Mouse (Mus musculus) right cerebral cortex, postnatal 10 days (tissue): Measurements from ENCODE around the gene Tkfc.
A peak's percentile ranks its signal among the peaks of the same experiment; 100 is the strongest.

ENCODE experiments used
- DNase-seq, 2 experiments: peaks; one replicate each; pipeline ENCODE4 v3.0.0; 2021; ENCODE audit warnings: low spot score in 2 of 2

The Tkfc gene

DNA sequence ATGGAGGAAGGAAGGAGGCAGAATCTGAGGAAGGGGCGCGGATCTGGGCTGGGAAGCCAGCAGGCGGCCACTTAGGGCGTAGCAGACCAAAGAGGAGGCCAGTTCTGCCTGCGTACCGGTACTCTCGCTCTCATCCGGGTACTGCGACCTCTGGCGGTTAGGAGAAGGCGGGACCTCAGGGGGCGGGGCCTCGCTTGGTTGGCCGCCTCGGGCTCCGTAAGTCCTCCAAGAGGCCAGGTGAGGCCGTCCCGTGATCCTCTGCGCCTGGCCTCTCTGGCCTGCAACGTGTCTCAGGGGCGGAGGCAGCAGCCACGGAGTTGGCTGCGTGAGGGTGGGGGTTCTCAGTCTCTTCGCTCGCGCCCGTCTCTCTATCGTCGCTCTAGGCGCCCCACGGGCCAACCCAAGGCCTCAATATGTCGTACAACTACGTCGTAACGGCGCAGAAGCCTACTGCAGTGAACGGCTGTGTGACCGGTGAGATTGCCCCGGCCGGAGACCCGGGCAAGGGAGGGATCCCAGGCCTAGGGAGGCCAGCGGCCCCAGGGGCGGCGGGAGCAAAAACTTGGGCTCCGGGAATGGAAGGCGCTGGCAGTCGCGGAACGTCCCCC lies at the start of gene Tkfc, which contains the start of gene Ddb1:
Tkfc (minus strand) TSS at position 362 of the 608 bp plus-strand sequence.
Ddb1 (plus strand) TSS at position 35 of the 608 bp plus-strand sequence.
- DNase-seq = peak; percentile 99

DNA sequence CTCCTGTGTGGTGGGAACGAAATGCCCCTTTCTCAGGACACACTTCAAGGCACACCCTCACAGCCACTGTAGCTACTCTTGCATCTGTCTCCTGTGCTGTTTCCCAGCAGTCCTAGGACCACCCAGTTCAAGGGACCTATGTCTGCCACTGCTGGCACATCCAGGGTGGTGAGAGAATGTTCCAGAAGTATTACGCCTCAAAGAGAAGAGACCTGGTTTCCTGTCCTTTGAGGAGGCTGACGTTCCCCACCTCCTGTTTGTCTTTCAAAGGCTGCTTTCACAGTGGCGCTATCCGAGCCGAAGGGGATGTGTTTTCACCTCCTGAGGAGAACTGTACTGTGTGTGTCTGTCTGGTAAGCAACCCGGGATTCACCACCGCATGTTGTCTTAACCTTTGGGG lies 42.7 kb upstream of the Tkfc start:
- DNase-seq = no peak

DNA sequence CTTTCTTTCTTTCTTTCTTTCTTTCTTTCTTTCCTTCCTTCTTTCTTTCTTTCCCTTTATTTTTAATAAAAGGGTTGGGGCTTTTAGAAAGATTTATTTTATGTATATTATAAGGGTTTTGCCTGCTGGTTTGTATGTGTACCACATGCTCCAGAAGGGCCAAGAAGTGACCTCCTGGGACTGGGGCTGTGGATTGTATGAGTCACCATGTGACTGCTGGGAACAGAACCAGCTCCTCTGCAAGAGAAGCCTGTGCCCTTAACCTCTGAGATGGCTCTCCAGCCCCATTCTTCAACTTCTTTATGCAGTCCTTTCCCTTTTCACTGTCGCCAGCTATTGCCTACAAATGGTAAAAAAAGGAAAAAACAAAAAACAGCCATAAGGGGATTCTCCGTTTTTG lies 40.2 kb upstream of the Tkfc start:
- no peak for DNase-seq

DNA sequence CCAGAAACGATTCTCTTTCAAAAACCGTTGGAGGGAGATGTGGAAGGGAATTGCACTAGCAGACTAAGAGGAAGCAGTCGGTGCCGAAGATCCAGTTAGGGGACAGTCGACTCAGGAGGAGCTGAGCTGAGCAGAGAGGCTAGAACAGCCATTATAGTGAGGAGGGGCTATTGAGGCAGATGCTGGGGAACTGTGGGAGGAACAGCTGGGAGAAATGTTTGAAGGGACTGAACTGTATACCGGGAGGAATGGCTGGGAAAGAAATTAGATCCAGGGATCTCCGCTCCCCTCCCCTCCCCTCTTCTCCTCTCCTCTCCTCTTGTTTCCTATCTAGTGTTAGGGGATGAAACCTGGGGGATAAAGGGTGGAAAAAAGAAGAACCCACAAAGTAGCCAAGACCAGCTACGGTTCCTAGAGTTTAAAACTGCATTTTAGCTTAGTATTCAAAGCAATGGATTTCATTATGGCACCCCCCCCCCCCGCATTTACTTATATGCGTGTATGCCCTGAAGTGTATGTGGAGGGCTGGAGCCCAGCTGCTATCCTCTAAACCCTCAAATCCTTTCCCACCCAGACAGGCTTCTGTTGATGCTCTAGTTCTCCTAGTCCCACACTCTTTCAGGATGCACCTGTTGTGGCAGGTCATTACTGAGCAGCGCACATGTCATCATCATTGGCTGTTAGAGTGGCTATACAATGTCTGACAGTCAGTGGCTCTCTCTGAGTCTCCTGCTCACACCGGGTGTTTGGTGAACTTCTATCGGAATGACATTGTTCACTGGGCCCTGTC lies 35.3 kb upstream of the Tkfc start:
- DNase-seq = no peak

DNA sequence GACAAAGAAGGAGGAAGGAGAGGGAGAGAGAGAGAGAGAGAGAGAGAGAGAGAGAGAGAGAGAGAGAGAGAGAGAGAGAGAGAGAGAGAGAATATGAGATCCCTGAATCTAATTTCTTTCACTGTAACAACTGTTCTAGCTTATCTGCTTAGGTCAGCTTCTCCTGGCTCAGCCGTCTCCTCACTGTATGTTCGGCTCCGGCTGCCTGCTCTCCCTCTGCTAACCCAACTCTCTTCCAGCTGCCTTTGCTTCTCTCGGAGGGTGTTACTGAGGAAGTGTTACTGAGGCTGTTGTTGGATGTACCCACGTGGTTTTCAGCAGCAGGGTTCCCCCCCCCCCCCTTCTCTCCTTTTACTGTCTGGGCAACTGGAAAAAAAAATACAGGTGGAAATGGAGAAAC lies 34.6 kb upstream of the Tkfc start:
- no peak for DNase-seq

DNA sequence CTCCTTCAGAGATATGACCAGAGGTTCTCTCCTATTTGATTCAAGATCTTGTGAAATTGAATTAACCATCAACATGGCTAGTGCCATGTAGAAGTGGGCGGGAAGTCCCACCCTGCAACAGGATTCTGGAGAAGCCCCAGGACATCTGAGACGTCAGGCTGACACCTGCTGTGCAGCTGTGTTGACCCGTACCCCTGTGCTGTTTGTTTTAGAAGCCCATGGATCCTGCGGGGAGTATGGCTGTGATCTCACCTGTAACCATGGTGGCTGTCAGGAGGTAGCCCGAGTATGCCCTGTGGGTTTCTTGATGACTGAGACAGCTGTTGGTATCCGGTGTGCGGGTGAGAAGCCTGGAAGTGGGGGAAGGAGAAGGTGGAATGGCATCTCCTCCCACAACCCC lies 32.4 kb upstream of the Tkfc start:
- no peak for DNase-seq

DNA sequence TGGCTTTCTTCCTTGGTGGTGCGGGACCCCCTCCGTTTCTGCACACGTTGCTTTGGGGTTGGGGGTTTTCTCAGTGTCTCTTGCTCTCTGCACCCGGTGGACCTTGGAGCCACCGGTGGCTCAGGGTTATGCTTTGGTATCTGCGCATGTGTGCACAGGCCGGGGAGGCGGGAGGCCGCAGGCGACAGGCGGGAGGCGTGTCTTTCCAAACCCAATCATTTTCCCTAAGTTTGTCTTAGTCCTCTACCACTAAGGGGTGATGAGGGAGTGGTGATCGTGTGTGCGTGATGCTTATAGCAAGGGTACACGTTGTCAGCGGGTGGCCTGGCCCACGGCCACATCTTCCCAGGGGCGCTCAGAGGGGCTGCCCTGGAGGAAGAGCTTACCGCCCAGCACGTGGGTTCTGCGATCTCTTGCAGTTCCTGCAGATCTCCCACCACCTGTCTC lies 29.4 kb upstream of the Tkfc start:
- DNase-seq = peak; percentile 73 to 77

DNA sequence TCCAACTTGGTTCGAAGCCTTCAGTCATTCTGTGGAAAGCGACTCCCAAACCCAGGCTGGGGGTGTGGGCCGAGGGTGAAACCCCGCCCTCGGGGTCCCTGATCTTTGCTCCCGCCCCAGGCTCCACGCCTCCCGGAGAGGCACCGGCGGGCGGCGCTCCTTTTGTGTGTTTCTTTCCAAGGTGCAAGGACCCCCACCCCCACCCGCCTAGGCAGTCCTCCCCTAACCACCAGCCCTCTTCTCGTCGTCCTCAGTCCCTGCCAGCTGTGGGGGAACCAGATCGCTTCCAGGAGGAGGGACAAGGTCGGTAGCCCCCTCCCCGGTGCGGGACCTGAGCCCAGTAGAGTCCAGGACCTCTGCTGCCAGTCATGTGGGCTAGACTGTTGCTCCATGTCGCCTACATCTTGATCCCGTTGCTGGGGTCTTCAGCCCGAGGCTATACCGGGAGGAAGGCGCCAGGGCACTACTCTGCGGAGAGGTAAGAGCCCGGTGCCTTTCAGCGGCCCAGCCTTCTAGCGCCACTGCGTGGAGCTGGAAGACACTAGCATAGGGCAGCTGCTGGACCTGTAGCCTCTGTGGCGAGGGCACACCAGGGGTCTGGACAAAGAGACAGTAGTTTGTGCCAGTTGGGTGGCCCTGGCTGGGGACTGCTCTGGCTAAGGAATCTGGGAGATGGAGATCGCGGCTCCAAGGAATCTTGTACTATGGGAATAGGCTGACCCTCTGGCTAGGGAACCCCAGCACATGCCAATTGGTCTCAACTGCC lies 28.8 kb upstream of the Tkfc start, which contains the start of gene Vwce:
Vwce (plus strand) TSS at position 108 of the 766 bp plus-strand sequence.
- DNase-seq = peak; percentile 57 to 58

DNA sequence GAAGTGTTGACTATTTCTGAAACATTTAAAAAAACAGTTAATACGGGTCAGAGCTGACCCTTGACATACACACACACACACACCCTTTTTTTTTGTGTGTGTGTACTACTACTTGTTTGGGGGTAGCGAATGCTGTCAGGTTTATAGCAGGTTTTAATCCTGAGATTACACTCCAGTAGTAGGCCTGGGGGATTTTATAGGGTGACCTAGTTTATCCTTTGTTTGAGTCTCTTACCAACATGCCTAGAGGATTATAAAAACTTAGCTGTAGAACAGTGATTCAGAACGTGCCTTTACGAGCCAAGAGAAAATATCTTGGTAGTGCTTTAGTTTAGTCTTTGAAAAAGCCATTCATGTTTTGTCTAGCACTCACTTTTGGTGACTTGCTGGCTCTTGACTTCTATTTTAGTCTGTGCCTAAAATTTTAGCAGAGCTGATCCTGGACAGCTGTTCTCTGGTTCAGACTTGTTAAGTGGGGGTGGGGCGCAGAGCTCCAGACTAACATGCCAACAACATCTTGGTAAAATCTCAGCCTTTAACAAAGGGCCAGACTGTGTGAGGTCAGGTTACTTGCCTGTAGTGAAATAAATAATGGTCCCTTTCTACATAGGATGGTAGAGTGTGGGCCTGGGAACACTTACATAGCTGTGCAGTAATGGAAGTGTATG lies 3.3 kb upstream of the Tkfc start:
- no peak for DNase-seq

DNA sequence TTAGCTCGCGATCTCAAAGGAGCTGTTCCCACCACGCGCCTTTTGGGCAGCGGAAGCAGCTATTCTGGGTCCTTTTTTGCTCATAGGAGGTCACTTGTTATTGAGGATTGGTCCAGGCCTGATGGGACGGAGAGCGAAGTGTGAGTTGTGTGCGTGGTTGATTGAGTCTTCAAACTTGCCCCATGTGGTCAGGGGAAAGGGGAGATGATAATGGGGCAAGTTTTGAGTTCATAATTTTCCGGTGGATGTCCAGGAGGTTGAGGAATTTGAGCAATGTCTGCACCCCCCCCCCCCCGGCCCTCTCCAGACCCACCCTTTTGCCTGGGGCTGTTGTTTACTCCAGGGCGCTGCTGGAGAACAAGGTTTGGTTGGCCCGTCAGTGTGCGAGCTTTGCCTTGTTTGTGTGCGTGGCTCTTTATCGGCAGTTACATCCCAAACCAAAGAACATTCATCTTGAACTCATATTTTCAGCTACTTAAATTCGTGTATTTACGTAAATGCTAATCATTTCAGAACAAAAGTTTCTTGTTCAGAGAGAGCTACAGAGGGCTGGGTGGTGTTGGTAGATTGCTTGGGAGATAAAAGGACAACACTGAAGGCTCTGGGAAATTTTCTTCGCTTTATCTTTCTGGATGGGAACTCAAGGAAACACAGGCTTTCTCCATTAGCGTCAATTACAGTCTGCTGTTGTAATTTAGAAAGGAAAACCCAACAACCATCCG lies 608 bp upstream of the Tkfc start:
- DNase-seq = no peak

DNA sequence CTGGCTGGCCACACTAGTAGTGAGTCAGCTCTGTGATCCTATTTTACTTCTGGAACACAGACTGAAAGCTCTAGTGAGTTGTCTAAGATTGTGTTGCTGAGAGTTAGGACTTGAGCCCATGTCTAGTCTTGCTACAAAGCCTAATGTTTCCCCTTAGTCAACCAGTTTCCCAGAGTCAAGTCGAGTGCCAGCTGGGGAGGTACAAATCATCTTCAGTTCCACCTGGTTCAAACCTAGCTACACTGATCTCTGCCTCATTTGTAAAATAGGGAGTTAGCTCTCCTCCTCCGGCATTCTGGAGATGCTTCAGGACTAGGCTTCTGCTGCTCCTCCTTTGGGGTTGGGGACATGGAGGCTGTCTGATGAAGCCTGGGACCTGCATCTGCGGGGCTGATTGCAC lies 920 bp downstream of the Tkfc start:
- DNase-seq = no peak

DNA sequence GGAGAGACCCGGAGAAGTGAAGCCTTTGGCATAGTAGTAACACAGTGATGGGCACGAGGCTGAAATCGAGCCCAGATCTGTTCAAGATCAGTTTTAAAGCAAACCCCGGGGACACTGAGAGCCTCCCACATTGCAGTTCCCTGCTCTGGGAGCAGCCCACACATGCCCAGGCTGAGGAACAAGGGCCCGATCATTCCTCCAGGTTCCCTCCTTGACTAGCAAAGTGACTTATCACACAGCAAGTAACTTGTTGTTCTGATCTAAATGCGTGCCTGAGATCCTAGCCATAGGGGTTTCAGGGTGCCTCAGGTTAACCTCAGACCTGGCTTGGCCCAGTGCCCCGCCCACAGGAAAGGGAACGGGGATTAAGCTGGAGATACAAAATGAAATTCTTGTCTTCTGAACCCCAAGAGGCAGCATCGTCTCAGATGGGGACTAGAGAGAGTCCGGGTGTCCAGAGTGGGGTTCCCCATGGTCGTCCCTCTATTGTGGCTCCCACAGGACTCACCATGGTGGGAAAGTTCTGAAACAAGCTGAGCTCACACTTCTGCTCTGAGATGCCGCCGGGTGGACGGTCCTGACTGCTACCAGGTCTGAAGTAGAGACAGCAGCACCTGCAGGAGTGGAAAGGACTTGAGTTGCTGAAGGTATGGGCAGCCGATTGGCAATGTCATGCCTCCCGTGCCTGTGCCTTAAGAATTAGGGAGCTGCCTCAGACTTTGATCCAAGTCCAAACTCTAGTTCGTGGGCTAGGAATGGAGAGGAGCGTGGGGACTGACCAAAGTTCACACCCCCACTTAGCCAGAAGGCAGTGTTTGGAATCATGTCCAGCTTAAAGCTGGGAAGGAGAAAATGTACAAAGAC lies 1.6 kb downstream of the Tkfc start:
- peak; percentile 38 to 52 for DNase-seq

DNA sequence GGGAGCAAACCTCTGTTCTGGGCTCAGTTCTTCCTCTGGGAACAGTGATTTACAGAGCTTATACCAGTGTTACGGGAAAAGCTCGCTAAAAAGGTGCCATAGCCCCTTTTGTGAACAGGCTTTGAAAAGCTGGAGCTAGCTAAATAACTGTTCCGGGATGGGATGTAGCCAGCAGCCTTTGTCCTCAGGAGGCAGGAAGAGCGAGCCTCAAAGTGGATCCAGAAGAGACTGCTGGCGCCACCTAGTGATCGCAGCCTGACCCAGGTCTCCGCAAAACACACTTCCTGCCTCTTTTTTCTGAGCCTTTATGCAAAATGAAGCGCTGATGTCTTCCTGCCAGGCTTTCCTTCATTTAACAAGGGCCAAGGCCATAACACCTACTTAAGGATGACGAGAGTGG lies 2.7 kb downstream of the Tkfc start:
- DNase-seq = peak; percentile 91 to 93

DNA sequence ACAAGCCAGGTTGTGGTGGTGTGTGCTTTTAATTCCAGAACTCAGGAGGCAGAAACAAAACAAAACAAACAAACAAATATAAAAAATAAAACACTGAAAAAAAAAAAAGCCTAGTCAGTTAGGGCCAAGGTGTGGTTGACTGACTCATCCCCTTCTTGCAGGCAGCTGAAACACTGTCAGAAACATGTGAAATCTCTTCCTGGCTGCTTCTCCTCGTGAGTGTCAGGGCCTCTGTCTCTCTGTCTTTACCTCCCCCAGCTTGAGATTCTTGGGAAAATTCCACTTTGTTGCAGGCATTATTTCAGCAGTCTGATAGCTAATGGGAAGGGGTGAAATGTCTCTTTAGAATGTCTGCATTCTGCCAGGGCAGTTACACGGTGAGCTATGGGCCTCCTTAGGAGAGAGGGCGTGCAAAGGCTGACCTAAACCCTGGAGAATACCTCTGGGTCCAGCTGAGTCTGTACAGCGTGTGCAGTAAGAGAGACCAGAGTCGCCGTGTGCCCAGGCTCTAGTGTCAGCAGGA lies 3.1 kb downstream of the Tkfc start:
- no peak for DNase-seq

DNA sequence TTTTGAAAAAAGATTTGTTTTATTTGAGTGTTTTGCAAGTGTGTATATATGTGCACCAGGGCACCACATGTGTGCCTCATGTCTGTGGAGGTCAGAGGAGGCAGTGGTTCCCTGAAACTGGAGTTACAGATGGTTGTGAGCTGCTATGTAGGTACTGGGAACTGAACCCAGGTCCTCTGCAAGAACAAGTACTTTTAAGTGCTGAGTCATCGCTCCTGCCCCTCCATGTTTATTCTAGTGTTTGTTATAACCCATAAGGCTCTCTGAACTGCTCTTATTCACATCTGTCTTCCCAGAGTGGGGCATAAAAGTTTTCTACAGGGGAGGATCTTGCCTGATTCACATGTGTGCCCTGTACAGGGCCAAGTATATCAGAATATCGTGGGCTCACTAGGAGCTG lies 5.8 kb downstream of the Tkfc start:
- no peak for DNase-seq

DNA sequence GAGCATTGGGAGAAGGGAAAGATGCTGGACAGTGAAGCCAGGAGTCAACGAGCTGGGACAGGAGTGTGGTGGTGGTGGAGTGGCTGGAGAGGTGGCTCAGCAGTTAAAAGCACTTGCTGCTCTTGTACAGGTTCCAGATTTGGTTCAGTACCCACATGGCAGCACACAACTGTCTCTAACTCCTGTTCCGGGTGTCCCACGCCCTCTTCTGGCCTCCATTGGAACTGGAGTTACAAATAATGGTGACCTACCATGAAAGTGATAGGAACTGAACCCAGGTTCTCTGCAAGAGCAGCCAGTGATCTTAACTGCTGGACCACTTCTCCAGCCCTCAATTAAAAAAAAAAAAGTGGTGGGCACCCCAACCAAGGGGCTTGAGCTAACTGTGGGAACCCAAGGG lies 7.3 kb downstream of the Tkfc start:
- DNase-seq = no peak

DNA sequence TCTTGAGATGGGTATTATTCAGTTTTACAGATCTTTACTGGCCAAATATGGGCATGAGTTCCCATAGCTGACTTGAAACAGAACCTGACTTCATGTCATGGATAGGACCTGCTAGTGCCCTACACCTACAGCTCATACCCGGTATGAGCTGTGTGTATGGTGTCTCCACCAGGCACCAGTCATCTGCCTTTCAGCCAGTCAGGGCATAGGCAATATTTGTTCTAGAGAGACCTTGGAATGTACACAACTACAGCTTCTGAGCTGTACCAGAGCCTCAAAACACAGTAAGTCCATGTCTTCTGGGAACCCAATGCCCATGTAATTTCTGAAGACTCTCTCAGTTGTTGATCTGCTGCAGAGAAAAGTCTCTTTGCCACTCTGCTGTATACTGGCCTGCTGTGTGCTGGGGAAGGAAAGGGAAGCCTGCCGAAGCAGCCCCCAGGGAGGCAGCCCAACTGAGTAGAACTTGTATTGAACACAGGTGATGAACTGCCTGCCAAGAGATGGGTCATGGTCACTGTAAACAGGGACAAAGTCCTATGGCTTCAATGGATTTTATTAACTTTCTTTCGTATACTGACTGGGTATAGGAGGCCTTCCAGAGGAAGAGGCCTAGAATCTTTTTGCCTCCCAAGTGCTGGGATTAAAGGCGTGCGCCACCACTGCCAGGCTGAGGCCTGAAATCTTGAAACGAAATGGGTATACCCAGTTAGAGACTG lies 13.6 kb downstream of the Tkfc start:
- no peak for DNase-seq

DNA sequence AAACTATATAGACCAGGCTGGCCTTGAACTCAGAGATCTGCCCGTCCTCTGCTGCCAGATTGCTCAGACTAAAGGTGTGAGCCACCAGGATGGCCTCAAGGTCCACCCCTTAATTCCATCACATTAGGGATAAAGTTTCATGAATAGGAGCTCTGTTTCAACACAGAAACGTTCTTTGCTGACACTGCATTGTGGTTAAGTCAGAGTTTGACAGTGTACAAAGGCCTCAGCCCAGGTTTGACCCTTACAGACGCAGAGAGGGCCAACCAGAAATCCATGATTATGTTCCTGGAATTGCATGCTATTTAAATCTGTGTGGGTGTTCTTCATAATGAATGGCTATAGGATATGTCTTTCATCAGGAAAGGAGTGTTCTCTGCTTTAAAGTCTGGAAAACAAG lies 15.2 kb downstream of the Tkfc start:
- no peak for DNase-seq

DNA sequence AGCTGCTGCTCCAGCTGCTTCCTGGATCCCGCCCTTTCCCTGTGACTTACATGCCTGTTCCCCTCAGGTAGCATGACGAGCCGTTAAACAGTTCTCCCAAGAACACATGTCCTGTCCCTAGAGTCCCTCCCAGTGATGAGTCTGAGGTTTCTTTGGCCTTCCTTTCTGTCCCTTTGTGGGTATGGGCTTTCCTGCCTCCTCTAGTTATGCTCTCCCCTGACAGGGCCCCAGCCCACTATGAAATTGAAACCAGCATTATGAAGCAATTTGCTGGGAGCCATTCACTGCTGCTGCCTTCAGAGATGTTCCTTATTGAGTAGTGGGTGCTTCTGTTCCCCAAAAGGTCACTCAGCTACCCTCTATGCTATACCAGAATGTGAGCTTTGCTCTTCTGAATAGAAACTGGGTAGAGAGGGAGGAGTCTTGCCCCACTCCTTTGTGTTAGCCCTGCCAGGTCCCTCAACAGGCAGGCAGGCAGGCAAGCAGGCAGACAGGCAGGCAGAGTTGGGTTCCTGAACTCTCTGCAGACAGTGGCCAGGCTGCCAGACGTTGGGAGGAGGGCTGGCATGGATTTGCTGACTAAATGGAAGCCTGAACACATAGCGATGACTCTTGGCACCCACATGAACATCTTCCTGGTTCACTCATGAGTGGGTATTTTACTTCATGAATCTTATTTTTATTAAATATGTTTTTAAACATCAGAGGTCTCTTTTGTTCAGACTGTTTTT lies 16.2 kb downstream of the Tkfc start:
- no peak for DNase-seq
